In the genomic region with DNA sequence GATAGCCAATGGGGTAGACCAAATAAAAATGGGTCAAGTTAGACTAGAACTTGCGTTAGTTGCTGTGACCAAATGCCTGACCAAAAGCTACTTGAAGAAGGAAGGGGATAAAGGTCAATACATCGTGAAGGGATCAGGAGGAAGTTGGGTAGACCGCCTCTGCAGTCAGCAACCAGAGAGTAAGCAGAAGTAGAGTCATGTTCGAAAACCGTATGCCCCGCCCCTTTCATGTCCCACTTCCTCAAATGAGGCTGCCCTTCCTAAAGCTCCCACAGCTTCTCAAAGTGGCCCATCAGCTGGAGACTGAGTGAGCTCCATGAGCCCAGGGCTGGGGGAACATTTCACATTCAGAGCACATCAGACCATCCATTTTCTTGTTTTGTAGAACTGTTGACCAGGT, we compare ENCODE assay signal across 24 mouse cellular contexts.
A peak's percentile ranks its signal among the peaks of the same experiment; 100 is the strongest.
DNase-seq lines count a peak whose midpoint lies in the region; ATAC-seq and TF ChIP-seq lines count a peak whose summit lies in the region.
"Had no signal": no experiment of that assay in that cellular context is flagged by ENCODE, and none has a peak within 500 bp of the region (broad histone marks: within the 10 kb centered on the region; RNA-seq: fewer than 3 reads in every experiment).

No protein-coding gene starts in this region.

- H3K4me1 ChIP-seq in liver, embryonic 11.5 days (replicated peaks; ENCODE audit: control insufficient read depth, insufficient read depth, low read length), result no peaks in the 10 kb centered on the region
- H3K4me1 ChIP-seq in MEL (ENCODE audit: control insufficient read depth in 1 of 2, insufficient read depth in 2 of 2, low read length in 2 of 2), result no peaks in the 10 kb centered on the region
- no peaks in the 10 kb centered on the region for H3K4me1 ChIP-seq in liver, embryonic 14.5 days (replicated peaks; ENCODE audit: control insufficient read depth in 2 of 2, insufficient read depth in 2 of 2, low read length in 1 of 2)
- H3K4me1 ChIP-seq: megakaryocyte, embryonic 14.5 days; neural tube, embryonic 12.5 days; stomach, embryonic 15.5 days had no signal

- no peaks in the 10 kb centered on the region for H3K27me3 ChIP-seq in liver, embryonic 11.5 days (replicated peaks; ENCODE audit: control insufficient read depth, insufficient read depth, low read length)
- H3K27me3 ChIP-seq in MEL (ENCODE audit: control insufficient read depth in 1 of 2, insufficient read depth in 2 of 2, low read length in 2 of 2), result no peaks in the 10 kb centered on the region
- no peaks in the 10 kb centered on the region for H3K27me3 ChIP-seq in liver, embryonic 14.5 days (ENCODE audit: control insufficient read depth, insufficient read depth, low read length)
- H3K27me3 ChIP-seq: embryonic facial prominence, embryonic 12.5 days; forebrain, embryonic 12.5 days; megakaryocyte, embryonic 14.5 days; neural tube, embryonic 12.5 days; stomach, embryonic 15.5 days had no signal

- H3K27ac ChIP-seq in liver, embryonic 11.5 days (ENCODE audit: low read depth, low read length), result no peak overlapping the region
- no peak overlapping the region for H3K27ac ChIP-seq in MEL (ENCODE audit: control insufficient read depth, low read depth, low read length)
- no peak overlapping the region for H3K27ac ChIP-seq in liver, embryonic 14.5 days
- H3K27ac ChIP-seq: embryonic facial prominence, embryonic 12.5 days; forebrain, embryonic 12.5 days; kidney, postnatal 0 days; neural tube, embryonic 12.5 days; stomach, embryonic 15.5 days had no signal

- no peak for TF ChIP-seq POLR2A in MEL (IDR thresholded peaks at IDR 0.05; ENCODE audit: control insufficient read depth in 1 of 2, insufficient read depth in 1 of 2, low read depth in 1 of 2, low read length in 2 of 2, poor library complexity in 1 of 2)

- no peak overlapping the region for H3K4me3 ChIP-seq in liver, embryonic 11.5 days (ENCODE audit: low read depth, low read length)
- no peak overlapping the region for H3K4me3 ChIP-seq in MEL (ENCODE audit: control insufficient read depth in 1 of 2, insufficient read depth in 1 of 2, low read depth in 2 of 2, low read length in 2 of 2)
- no peak overlapping the region for H3K4me3 ChIP-seq in liver, embryonic 14.5 days (ENCODE audit: insufficient read depth in 1 of 2, low read depth in 2 of 2, low read length in 2 of 2)
- H3K4me3 ChIP-seq: embryonic facial prominence, embryonic 12.5 days; forebrain, embryonic 12.5 days; megakaryocyte, embryonic 14.5 days; neural tube, embryonic 12.5 days; stomach, embryonic 15.5 days had no signal

- TF ChIP-seq EP300 in MEL (IDR thresholded peaks at IDR 0.05; ENCODE audit: low read depth in 1 of 2, low read length in 2 of 2), result no peak
- no peak for TF ChIP-seq EP300 in liver, embryonic 14.5 days (IDR thresholded peaks at IDR 0.05; ENCODE audit: low read depth)

- H3K9ac ChIP-seq in liver, embryonic 11.5 days (ENCODE audit: low read depth, low read length), result no peak overlapping the region
- no peak overlapping the region for H3K9ac ChIP-seq in MEL (ENCODE audit: control insufficient read depth, low read depth, low read length, poor library complexity, severe bottlenecking)
- H3K9ac ChIP-seq in liver, embryonic 14.5 days (replicated peaks), result no peak overlapping the region
- H3K9ac ChIP-seq: embryonic facial prominence, embryonic 12.5 days; forebrain, embryonic 12.5 days; neural tube, embryonic 12.5 days; stomach, embryonic 15.5 days had no signal

- H3K36me3 ChIP-seq in liver, embryonic 11.5 days (ENCODE audit: control insufficient read depth, insufficient read depth, low read length), result no peaks in the 10 kb centered on the region
- no peaks in the 10 kb centered on the region for H3K36me3 ChIP-seq in MEL (ENCODE audit: control insufficient read depth in 1 of 2, insufficient read depth in 2 of 2, low read length in 2 of 2)
- no peaks in the 10 kb centered on the region for H3K36me3 ChIP-seq in liver, embryonic 14.5 days (replicated peaks; ENCODE audit: control insufficient read depth, insufficient read depth, low read depth)
- H3K36me3 ChIP-seq: embryonic facial prominence, embryonic 12.5 days; forebrain, embryonic 12.5 days; neural tube, embryonic 12.5 days; stomach, embryonic 15.5 days had no signal

- peak; percentile 11 for DNase-seq in liver
- DNase-seq in liver, embryonic 11.5 days (ENCODE audit: low spot score), result no peak
- DNase-seq in MEL (ENCODE audit: low read depth, low spot score), result peak; percentile 5
- DNase-seq in liver, embryonic 14.5 days (ENCODE audit: low read depth in 3 of 3, low spot score in 3 of 3), result peak in 2 of 3 experiments; percentile 2
- peak; percentile 42 for DNase-seq in lung, postnatal 25 days (ENCODE audit: low spot score)
- DNase-seq in gastrocnemius, postnatal 25 days, result no peak
- no peak for DNase-seq in layer of hippocampus, adult 8-10 months (ENCODE audit: low spot score in 2 of 2)
- no peak for DNase-seq in right cerebral cortex, postnatal 10 days (ENCODE audit: low spot score in 2 of 2)
- DNase-seq: adrenal gland, postnatal 36 days; cerebellum, adult 11 months; cerebellum, adult 9-11 months; kidney, adult 11 months; left cerebral cortex, postnatal 4 days; midbrain, embryonic 14.5 days; thymus, adult 18-20 months; thymus, postnatal 36 days had no signal

- no peak for ATAC-seq in liver, embryonic 11.5 days (replicated peaks; ENCODE audit: low FRiP score)
- no peak for ATAC-seq in liver, embryonic 14.5 days (ENCODE audit: insufficient read depth)
- ATAC-seq: CD4-positive, CD25-positive, alpha-beta regulatory T cell, adult 4 months had no signal

- WGBS in liver, embryonic 11.5 days, result 54% methylated on average over 6 of the region's 6 CpGs
- WGBS in liver, embryonic 14.5 days (ENCODE audit: insufficient replicate concordance), result 16% methylated on average over 6 of the region's 6 CpGs

- TF ChIP-seq RAD21 in MEL (IDR thresholded peaks at IDR 0.05; ENCODE audit: low read depth, low read length), result no peak

- TF ChIP-seq CTCF in MEL (IDR thresholded peaks at IDR 0.05 in 2 of 3, conservative IDR thresholded peaks at IDR 0.05 in 1 of 3; ENCODE audit: control insufficient read depth in 1 of 3, insufficient read depth in 1 of 3, low read depth in 2 of 3, low read length in 3 of 3, poor library complexity in 1 of 3, severe bottlenecking in 1 of 3), result no peak
- TF ChIP-seq CTCF in liver, embryonic 14.5 days (IDR thresholded peaks at IDR 0.05; ENCODE audit: low read depth), result no peak

- no peaks in the 10 kb centered on the region for H3K9me3 ChIP-seq in liver, embryonic 11.5 days (ENCODE audit: control insufficient read depth, low read length)
- H3K9me3 ChIP-seq in MEL (replicated peaks; ENCODE audit: insufficient read depth, low read length), result no peaks in the 10 kb centered on the region
- H3K9me3 ChIP-seq in liver, embryonic 14.5 days (ENCODE audit: control insufficient read depth, low read length), result no peaks in the 10 kb centered on the region
- H3K9me3 ChIP-seq: embryonic facial prominence, embryonic 12.5 days; forebrain, embryonic 12.5 days; neural tube, embryonic 12.5 days; stomach, embryonic 15.5 days had no signal

- H3K79me2 ChIP-seq in MEL (ENCODE audit: control insufficient read depth, insufficient read depth, low read length, poor library complexity), result no peaks in the 10 kb centered on the region

- no peak overlapping the region for H3K4me2 ChIP-seq in liver, embryonic 11.5 days
- H3K4me2 ChIP-seq in liver, embryonic 14.5 days (ENCODE audit: low read depth), result no peak overlapping the region
- H3K4me2 ChIP-seq: embryonic facial prominence, embryonic 12.5 days; forebrain, embryonic 12.5 days; heart, embryonic 11.5 days; neural tube, embryonic 12.5 days; stomach, embryonic 15.5 days had no signal

TF ChIP-seq in MEL, 35 proteins besides CTCF, POLR2A, EP300 and RAD21:
- TF ChIP-seq MAFK (IDR thresholded peaks at IDR 0.05; ENCODE audit: borderline replicate concordance, low read depth, low read length), result no peak

Comparison
In these comparisons a context has a peak if more than half of its experiments do, and no peak if none do; other contexts are left out.
1. DNase-seq: peak in liver (single experiment), MEL (single experiment), liver, embryonic 14.5 days (2 of 3) and lung, postnatal 25 days (single experiment); none in liver, embryonic 11.5 days (single experiment), gastrocnemius, postnatal 25 days (single experiment), layer of hippocampus, adult 8-10 months (0 of 2) and right cerebral cortex, postnatal 10 days (0 of 2).